Mouse (Mus musculus) cerebellum, adult 11 months (tissue): Measurements from ENCODE around the gene Hexim1.

Source experiments
- DNase-seq: peaks from one replicate; pipeline ENCODE4 v3.0.0; 2022

Gene Hexim1

DNA sequence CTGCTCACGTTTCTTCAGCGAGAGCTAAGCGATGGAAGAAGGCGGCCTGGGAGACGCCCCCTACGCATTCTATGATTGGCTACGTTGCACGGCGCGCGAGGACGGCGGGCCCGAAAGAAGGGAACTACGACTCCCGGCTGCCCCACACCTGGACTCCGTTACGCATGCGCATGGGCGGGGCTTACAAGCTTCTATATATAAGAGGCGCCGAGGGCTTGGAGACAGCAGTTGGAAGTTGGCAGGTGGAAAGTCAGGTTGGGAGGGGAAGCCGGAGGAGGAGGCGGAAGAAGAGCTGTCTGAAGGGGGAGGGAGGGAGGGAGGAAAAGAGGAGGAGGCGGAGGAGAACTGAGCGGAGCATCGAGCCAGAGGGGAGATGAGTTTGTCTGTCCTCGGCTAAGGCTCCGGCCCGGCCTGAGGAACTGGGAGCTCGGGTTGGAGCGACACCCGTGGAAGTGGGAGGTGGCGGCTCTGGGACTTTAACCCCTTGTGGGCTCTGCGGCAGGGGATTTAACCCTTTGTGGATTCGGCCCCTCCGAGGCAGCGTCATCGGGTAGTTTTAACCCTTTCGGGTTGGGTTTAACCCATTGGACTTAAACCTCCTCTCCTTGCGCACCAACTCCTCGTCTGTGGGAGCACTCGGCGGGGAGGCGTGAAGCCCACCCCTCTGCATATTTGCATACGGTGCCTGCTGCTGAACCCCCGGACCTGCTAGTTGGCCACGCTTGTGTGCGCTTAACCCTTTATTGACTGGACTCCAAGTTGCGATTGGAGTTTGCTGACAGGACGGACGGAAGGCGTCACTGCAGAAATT is at the start of gene Hexim1:
TSS of gene Hexim1 (plus strand) at position 224 of the 811 bp plus-strand sequence.
- DNase-seq, result peak; percentile 100

DNA sequence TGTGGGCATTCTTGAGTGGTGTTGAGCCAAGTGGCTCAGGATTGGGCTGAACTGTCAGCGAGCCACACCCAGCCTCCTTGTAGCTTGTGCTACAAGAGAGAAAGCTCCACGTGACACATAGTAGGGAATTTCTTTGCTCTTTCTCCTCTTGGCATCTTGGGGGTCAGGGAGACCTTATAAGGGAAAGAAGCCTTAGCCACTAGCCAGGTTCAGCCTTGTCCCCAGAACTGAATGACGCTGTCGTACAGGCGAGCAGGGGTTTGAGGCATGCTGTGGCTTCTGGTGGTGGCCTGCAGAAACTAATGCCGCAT is 49.0 kb upstream of the Hexim1 start:
- DNase-seq, result no peak

DNA sequence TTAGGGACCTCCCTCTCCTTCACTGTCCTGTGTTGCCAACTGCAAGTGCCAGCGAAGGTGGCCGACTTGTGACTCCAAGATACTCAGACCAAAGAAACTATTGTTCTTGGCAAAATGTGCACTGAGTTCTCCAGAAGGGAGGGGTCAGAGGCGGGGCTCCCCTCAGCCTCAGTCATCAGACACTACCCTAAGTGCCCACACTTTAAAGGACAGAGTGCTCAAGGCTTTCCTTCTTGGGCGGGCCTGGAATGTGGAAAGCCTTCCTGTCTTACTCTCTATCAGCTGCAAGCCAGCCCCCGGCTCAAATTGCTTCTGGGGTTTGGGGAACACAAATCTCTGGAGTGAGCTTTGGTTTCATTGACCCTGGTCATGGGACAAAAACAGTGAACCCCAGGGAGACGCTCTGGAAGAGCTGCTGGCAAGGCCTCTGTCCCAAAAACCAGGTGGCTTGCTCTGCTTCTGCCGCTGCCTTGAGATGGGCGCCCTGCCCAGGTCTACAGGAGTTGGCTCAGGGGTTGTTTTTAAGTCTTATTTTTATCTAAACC is 48.5 kb upstream of the Hexim1 start:
- no peak for DNase-seq

DNA sequence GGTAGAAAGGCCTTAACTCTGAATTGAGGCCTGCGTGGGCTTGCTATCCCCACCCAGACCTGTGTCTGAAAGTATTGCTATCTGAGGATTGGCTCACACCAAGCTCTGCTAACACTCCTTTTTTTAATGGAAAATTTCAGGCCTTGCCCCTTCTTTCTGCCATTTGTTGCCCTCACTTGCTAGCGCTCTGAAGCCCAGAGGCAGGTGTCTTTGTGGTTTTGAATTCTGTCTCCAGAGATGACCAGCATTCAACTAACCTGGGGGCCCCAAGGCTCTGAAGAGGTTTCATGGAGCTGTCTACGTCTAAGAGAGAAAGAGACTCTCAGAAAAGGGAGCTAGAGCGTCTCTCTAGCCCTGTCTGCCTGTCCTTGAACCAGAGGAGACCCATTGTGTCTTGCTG is 47.8 kb upstream of the Hexim1 start:
- no peak for DNase-seq

DNA sequence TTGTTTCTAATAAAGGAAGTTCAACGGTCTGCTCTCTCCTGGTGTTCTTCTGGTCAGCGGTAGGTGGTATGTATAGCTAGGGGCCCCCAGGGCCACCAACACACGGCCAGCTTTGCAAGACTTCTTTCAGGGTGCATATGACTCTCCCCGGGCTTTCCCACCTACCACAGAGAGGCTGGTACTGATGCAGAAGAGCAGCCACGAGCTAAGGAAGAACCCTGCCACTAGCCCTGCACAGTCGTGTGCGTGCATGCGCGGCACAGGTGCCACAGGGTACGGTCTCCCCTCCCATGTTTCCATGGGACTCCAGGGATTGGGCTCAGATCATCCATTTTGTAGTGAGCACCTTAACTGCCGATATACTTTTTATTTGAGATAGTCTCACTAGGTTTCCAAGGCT is 47.1 kb upstream of the Hexim1 start:
- DNase-seq, result no peak

DNA sequence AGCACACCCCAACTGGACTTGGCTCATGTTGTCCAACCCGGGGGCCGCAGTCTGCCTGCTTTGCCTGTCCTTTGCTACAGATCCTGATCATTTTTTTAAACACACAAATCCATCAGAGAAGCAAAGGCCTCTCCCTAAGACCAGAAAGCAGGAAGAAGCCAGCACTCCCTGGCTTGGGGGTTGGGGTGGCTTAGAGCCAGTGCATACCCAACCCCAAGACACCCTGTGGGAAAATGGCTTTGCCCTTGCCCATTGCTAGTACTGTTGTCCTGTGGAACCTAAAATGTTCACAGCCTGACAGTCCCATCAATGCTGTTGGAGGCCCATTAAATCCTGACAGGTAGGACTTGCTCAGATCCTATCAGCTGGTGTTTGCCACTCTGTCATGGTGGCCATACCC is 46.3 kb upstream of the Hexim1 start:
- no peak for DNase-seq

DNA sequence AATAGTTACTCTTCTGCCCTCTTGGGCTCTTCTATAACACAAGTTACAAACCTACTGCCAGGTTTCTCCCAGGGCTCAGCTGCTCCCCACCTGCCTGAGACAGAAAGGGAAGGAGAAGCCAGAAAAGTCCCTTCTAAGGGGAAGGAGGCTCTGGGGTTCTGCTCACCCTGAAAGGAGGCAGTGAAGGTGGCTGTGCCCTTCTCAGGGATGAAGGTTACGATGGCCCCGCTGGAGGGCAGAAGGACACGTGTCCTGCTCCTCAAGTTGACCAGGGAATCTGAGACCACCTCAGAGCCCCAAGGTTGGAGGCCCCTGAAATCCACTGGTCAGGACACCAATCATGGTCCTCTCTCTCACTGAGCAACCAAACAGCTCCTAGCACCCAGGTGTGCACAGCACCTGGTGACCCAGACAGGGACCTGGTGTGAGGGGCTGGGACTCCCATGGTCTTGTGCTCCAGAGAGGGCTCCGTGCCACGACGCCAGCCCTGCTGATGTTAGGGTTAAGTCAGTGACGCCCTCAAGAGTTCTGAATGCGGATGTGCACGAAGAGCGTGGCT is 45.6 kb upstream of the Hexim1 start:
- DNase-seq, result no peak

DNA sequence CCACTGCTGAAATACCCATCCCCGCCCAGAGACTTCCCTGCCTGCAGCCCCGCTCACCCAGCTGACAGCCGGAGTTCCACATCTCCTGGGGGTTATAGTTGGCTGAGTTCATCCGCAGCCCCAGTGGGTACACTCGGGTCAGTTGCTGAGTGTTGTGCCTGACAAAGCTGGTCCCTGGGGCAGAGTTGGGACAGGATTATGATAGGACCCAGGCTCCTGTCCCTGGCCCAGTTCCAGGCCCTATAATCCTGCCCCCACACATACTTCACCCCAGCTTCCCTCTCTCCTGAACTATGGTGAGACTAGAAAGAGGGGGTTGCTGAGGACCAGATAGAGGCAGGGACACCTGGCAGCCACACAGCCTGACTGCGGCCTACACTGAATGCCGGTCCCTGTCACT is 42.4 kb upstream of the Hexim1 start:
- DNase-seq, result no peak

DNA sequence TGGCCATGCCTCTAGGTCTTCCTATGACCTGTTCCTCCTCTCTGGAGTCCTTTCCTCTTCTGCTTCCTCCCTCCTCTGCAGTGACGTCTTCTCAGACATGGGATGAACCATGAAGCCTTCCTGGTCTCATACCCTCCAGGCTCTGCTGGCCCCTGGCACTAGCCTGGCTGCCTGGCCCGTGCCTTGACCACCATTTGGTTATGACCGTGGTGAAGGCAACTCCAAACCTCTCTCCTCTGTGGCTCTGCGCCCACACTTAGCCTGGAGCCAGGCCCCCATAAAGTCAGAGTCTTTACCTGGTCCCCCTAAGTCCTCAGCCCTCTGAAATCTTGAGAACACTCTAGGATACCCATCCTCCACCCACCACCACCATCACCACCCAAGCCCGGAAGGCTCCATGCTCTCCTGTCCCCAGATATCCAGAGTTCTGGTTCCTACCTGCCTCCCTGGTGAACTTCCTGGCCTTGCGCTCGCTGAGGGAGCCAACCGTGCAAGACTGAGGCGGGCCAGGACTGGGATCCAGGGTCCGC is 41.8 kb upstream of the Hexim1 start:
- no peak for DNase-seq

DNA sequence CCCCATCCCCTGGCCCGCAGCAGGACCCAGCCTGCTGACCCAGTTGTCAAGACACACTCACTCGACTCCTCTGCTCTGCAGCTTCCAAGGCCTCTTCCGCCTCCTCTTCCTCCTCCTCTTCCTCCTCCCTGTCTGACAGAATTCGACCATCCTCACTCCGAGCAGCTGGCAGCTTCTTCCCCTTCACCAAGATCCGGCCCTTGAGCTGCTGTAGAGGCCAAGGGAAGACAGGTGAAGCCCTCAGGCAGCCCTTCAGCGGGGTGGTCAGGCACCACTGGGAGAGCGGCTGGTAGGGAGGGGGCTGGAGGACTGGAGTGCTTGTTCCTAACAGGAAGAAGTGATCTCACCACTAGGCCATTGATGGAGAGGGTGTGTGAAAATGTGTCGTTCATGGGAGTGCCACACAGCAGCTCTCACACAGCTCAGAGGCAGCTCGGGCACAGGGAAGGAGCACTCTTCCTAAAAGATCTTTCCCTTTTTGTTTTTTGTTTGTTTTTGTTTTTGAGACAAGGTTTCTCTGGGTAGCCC is 41.2 kb upstream of the Hexim1 start:
- no peak for DNase-seq

DNA sequence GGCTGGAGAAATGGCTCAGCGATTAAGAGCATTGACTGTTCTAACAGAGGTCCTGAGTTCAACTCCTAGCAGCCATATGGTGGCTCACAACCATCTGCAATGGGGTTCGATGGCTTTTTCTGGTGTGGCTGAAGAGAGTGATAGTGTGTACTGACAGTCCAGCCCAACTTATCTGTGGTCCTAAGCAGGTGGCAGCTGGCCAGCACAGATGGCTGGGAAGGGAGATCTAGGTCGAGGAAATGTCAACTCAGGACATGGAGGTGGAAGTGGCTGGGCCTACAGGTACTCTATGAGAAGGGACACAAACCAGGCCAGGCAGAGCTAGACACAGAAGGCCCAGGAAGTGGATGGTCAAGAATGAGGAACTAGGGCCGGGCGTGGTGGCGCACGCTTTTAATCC is 40.0 kb upstream of the Hexim1 start:
- peak; percentile 60 for DNase-seq

DNA sequence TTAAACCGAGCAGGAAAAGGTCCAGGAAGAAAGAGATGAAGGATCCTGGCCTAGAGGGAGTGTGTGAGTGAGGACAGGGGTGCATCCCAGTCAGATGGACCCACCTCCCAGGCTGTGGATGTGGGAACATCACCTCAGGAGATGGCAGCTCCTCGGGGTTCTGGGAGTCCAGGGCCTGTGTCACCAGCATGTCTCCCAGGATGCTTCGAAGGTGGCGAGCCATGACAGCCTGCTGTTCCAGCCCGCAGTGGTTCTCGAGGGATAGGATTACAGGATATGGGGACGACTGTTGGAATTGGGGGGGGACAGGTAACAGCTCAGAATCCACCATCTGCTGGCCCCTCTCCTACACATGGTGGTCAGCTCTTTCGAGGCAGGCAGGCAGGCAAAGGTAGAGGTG is 39.5 kb upstream of the Hexim1 start:
- DNase-seq, result no peak

DNA sequence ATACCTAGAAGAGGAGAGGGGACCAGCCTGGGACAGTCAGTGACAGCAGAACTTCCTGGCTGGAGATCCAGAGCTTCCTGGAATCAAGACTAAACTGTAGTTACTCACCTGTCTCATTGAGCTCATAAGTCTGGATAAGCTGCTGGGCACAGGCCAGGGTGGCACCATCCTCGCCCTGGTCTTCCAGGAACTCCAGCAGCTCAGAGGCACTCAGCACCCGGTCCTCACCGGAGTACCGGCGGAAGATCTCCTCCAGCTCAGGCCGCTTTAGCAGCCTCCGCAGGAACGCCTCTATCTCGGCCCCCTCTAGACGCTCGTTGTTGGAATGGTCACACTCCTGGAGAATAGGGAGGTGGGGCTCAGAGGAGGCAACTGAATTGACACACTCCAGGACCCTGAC is 37.9 kb upstream of the Hexim1 start:
- DNase-seq, result no peak

DNA sequence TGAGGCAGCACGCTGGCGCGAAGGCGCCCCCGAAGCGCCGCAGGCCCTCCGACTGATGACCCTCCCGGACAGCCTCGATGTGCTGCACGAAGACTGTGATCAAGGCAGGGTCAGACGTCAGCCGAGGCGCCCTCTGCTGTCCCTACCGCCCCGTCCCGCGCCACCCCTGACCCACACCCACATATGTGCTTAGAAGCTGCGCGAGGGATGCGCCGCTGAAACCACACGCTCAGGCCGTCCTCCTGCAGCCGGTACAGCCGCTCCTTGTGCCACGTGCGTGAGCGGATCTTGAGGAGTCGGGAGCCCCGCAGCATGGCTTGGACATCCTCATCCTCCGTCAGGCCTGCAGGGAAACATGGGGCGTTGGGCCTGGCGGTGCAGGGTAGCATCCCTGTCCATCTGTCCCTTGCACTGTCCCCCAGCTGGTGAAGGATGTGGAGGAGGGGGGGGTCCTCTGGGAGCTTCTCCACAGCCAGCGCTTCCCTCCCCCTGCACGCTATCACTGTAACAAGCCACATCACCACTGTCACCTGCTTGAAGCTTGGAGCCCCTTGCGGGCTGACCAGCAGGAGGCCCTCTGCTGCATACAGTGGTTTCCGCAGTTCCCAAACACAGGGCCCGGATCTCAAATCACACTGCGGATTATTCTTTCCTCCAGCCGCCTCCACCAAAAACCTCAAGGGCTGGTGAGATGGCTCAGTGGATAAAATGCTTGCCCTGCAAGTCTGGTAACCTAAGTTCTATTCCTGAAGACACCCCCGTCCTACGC is 35.5 kb upstream of the Hexim1 start:
- no peak for DNase-seq

DNA sequence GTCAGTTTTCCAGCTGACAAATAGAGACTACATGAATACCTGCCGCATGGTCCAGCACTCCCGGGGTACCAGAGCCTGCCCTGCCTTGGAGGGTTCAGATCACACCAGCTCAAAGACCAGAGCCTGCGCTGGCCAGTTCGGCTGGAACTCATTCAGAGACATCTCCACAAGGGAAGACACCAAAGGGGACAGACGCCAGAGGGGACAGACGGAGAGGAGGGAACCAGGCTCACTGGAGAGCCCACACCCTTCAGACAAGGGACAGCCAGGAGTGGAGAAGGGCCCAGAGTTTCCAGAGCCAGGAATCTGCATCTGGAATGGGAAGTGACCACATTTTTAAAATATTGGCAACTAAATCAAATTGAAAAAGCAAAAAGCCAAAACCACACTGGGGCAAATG is 34.4 kb upstream of the Hexim1 start:
- no peak for DNase-seq

DNA sequence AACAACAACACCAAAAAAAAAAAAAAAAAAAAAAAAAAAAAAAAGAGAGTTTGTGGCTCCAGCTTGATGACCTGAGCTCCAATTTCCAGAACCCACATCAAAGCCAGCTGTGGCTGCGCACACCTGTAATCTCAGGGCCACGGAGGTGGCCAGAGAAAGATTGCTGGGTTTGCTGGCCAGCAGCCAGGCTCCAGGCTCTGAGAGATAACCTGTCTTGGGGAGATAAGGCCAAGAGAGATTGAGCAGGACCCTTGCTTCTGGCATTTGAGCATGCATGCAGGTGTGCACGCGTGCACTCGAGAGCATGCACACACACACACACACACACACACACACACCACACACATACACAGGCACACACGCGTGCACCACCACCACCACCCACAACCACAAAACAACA is 22.7 kb upstream of the Hexim1 start:
- no peak for DNase-seq

DNA sequence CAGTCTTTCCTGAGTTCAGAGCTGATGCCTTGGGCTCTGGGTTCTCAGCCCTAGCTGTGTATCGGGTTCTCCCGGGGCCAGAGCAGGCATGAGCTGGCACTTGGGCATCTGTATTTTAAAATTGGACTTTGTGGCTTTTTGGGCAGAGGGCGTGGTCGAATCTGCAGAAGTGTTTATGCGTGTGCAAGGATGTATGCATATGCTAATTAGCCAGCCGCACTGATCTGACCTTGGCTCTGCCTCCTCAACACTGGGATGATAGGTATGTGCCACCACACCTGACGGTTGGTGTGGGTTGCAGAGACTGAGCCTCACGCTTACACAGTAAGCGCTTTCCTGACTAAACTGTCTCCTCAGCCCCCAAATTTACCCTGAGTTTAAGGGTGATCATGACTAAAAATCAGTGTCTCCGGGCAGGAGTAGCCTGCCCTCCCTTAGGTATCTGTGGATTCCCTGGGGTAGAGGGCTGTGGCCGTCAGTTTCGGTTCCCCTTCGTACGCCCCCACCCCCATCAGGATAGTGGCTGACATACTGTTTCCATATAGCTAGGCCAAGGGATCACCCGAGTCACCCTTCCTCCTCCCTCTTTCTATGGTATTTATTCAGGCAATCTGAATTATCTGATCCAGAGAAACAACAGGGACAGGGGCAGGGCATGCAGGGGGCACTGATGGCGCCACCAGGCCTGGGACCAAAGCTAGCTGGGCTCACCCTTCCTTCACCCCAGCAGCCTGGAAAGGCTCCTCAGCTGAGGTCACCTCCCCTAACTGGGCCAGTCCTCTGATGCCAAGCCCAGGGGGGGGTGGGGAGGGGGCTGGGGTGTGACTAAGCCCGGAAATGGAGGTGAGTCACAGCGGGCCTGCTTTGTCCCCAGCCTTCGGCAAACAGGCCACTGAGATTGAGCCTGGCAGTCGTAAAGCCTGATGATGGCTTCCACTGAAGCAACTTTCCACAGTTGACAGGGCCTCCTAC is 21.9 kb upstream of the Hexim1 start:
- DNase-seq, result no peak

DNA sequence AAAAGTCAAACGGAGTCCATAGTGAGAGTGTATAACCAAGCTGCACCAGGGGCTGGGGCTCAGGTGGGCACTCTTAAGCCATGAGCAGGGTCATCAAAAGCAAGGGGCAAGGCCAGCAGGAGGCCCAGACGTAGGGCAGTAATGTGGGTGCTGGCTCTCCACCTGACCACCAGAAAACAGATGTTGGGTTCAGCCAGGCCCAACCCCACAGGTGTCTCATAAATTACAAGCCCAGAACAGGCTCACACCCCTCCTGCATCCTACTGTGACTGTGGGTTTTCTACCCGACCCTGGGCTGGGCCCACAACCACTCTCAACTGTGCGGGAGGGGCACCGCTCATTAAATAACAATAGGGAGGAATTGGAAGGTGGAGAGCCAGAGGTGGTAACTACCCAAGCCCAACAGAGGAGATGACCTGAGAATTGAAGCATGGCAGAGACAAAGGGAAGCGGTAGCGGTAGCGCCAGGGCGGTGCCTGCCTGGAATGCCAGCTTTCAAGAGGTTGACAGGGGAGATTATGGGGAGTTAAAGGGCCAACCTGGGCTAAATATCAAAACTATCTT is 20.8 kb upstream of the Hexim1 start:
- DNase-seq, result no peak

DNA sequence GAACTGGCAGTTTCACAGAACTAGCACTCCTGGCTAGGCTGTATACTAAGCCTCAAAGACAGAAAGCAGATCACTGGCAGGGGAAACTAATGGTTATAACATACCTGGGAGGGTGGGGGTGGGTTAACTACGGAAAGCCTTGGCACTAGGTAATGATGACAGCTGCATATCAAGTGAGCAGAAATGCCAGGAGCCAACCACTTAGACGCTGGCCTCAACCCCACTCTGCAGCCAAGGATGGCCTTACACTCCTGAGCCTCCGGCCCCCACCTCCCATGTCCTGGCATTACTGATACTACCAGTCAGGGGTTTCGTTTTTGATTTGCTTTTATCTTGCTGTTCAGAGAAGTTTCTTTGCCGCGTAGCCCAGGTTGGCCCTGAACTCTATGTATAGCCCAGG is 20.2 kb upstream of the Hexim1 start:
- no peak for DNase-seq

DNA sequence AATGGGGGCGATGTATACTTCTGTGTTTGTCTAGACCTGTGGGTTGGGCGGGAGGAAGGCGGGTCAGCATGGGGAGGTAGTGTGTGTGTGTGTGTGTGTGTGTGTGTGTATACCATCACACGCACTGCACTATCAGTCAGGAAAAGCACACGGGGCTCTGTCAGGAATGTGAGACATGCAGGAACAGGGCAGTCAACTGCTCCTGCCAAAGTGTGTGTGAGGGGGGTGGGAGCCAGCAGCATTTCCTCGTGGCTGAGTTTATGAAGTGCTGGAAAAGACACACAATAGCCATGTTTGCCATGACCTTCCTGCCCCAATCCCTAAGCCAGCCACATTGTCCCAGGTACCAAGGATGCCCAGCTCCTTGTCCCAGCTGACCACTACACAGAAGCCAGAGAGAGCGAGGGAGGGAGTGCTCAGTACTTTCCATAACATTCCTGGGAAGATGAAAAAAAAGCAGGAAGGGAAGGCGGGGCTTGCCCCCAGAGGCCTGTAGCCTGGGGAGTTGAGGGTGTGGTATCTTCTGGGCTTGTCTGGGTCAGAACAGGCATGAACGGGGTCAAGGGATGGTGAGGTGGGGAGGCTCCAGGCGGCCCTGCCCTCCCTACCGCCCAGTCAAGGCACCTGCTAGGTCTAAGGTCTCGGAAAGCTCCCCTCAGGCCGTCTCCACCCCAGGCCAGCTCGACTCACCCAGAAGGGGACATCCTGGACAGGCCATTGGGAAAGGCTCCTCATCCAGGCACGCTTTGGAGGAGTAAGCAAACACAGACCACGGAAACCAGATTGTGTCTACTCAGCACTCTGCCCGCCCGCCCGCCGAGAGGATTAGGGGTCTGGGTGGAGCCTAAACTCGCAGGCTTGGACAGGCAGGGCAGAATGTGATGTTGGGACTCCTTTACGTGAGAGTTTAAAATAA is 18.8 kb upstream of the Hexim1 start:
- DNase-seq, result no peak
